Mouse (Mus musculus) stomach, postnatal 0 days (tissue): ENCODE results near the gene Hexim2. TPM values are rescaled to one million over a fixed set of nuclear protein-coding genes. Genes with fewer than 3 reads are reported as not detected.

Source experiments
- ATAC-seq: fragments of 200-750 bp; cut with Nextera tagmentation; 2 replicates; pipeline ENCODE4 v1.8.0; 2017; ENCODE audit not compliant: low FRiP score, low TSS enrichment
- DNase-seq: peaks from one replicate; pipeline ENCODE4 v3.0.0-alpha.2; 2016; ENCODE audit warnings: low spot score
- H3K27ac ChIP-seq: fragments of 300-500 bp; sonication (generic); replicated peaks from 2 replicates; pipeline ENCODE4 v1.5.1; 2014; ENCODE audit warnings: mild to moderate bottlenecking, control low read depth
- H3K27me3 ChIP-seq: fragments of 300-500 bp; sonication (generic); 2 replicates; pipeline ENCODE4 v1.6.1; 2014; ENCODE audit warnings: low read length; ENCODE audit not compliant: control insufficient read depth, insufficient read depth
- H3K36me3 ChIP-seq: fragments of 300-500 bp; sonication (generic); 2 replicates; pipeline ENCODE4 v1.6.1; 2014; ENCODE audit warnings: low read length, mixed read lengths; ENCODE audit not compliant: control insufficient read depth, insufficient read depth
- H3K4me1 ChIP-seq: fragments of 300-500 bp; sonication (generic); replicated peaks from 2 replicates; pipeline ENCODE4 v1.6.1; 2014; ENCODE audit warnings: antibody characterized with exemption; ENCODE audit not compliant: control insufficient read depth, insufficient read depth
- H3K4me2 ChIP-seq: fragments of 300-500 bp; sonication (generic); replicated peaks from 2 replicates; pipeline ENCODE4 v1.6.1; 2014; ENCODE audit warnings: low read depth, mild to moderate bottlenecking, control low read depth, moderate library complexity
- H3K4me3 ChIP-seq: fragments of 300-500 bp; sonication (generic); 2 replicates; pipeline ENCODE4 v1.5.1; 2014; ENCODE audit warnings: low read depth, low read length, control low read depth
- H3K9ac ChIP-seq: fragments of 300-500 bp; sonication (generic); 2 replicates; pipeline ENCODE4 v1.6.1; 2014; ENCODE audit warnings: mild to moderate bottlenecking, low read length, control low read depth, mixed read lengths
- H3K9me3 ChIP-seq: fragments of 300-500 bp; sonication (generic); 2 replicates; pipeline ENCODE4 v1.6.1; 2016; ENCODE audit warnings: low read length; ENCODE audit not compliant: control insufficient read depth
- CTCF ChIP-seq: IDR thresholded peaks from 2 replicates; pipeline ENCODE4 v1.5.1; 2016; ENCODE audit warnings: antibody characterized with exemption, low read depth, mild to moderate bottlenecking, moderate library complexity
- EP300 ChIP-seq: optimal IDR thresholded peaks from 2 replicates; pipeline ENCODE3; 2016; ENCODE audit warnings: antibody characterized with exemption
- WGBS: fragments of 180-500 bp; shearing (Covaris S2); extraction: QIAGEN DNeasy Blood & Tissue Kit; methylation state at CpG from one replicate; pipeline ENCODE4 v1.1.7; 2014; 5-methylcytosine and 5-hydroxymethylcytosine counted together
- polyA plus RNA-seq: library from polyadenylated mRNA; unstranded; fragments of >200 nt; fragmentation: Nextera tagmentation; extraction: Ambion mirVana; gene quantifications from 2 replicates; pipeline ENCODE4 v1.2.1, GENCODE M21; 2015

The Hexim2 gene
- polyA plus RNA-seq, 1 experiment from 2014 or later, result 3.7 TPM

- ATAC-seq (peak; percentile 40), DNase-seq (peak; percentile 69)
- Histone ChIP-seq H3K4me1 (peaks cover 5% of the 10 kb centered on the region), H3K9ac (peak overlapping the region; percentile 71), H3K9me3 (no peaks in the 10 kb centered on the region), H3K4me2 (peak overlapping the region; percentile 85), H3K27me3 (no peaks in the 10 kb centered on the region), H3K4me3 (peak overlapping the region; percentile 61), H3K36me3 (peaks cover 4% of the 10 kb centered on the region), H3K27ac (peak overlapping the region; percentile 37)
- TF ChIP-seq CTCF (no peak), EP300 (no peak)
- 2% methylated on average over 30 of the region's 30 CpGs for WGBS
Measured at GRCm38 (mm10) chr11:103101866-103102501, 30.2 kb upstream of the Hexim2 start.

- Histone ChIP-seq H3K4me2 (peak overlapping the region; percentile 86), H3K4me3 (peak overlapping the region; percentile 61), H3K4me1 (peaks cover 3% of the 10 kb centered on the region), H3K36me3 (peaks cover 4% of the 10 kb centered on the region), H3K27me3 (no peaks in the 10 kb centered on the region), H3K9me3 (no peaks in the 10 kb centered on the region), H3K27ac (peak overlapping the region; percentile 63), H3K9ac (peak overlapping the region; percentile 71)
- peak; percentile 71 for TF ChIP-seq EP300
- TF ChIP-seq CTCF, result peak; percentile 100
- ATAC-seq (peak; percentile 93), DNase-seq (peak; percentile 98)
- under 1% methylated on average over 35 of the region's 35 CpGs for WGBS
Measured at GRCm38 (mm10) chr11:103102725-103103349, 29.4 kb upstream of the Hexim2 start.

- H3K4me3 ChIP-seq, result peak overlapping the region; percentile 57
Measured at GRCm38 (mm10) chr11:103103621-103104020, 28.6 kb upstream of the Hexim2 start.

GRCm38 (mm10) chr11:103104469-103104868 is 27.8 kb upstream of the Hexim2 start:
- Histone ChIP-seq H3K27ac (no peak overlapping the region), H3K9ac (no peak overlapping the region), H3K9me3 (no peaks in the 10 kb centered on the region), H3K4me3 (no peak overlapping the region), H3K27me3 (no peaks in the 10 kb centered on the region), H3K4me2 (no peak overlapping the region), H3K36me3 (peaks cover 4% of the 10 kb centered on the region), H3K4me1 (peaks cover 3% of the 10 kb centered on the region)
- 54% methylated on average over 7 of the region's 7 CpGs for WGBS
- TF ChIP-seq CTCF, result no peak
- TF ChIP-seq EP300, result no peak
- DNase-seq, result peak; percentile 54
- ATAC-seq, result no peak

More at GRCm38 (mm10) chr11:103103621-103104020, 28.6 kb upstream of the Hexim2 start:
- Histone ChIP-seq H3K27ac (peak overlapping the region; percentile 63), H3K36me3 (peaks cover 4% of the 10 kb centered on the region), H3K9me3 (no peaks in the 10 kb centered on the region), H3K27me3 (no peaks in the 10 kb centered on the region), H3K4me1 (peaks cover 3% of the 10 kb centered on the region), H3K4me2 (peak overlapping the region; percentile 86), H3K9ac (peak overlapping the region; percentile 61)
- TF ChIP-seq EP300, result no peak
- TF ChIP-seq CTCF, result no peak
- DNase-seq (no peak), ATAC-seq (no peak)
- 53% methylated on average over 8 of the region's 8 CpGs for WGBS

GRCm38 (mm10) chr11:103105180-103105725 is 27.0 kb upstream of the Hexim2 start:
- H3K36me3 ChIP-seq, result peaks cover 4% of the 10 kb centered on the region
- peaks cover 3% of the 10 kb centered on the region for H3K4me1 ChIP-seq
- no peak overlapping the region for H3K27ac ChIP-seq
- no peaks in the 10 kb centered on the region for H3K9me3 ChIP-seq
- no peak overlapping the region for H3K9ac ChIP-seq
- no peak overlapping the region for H3K4me2 ChIP-seq
- ATAC-seq, result no peak
- DNase-seq, result no peak
- no peak overlapping the region for H3K4me3 ChIP-seq
- WGBS, result 56% methylated on average over 14 of the region's 14 CpGs
- no peaks in the 10 kb centered on the region for H3K27me3 ChIP-seq
- TF ChIP-seq CTCF, result no peak

GRCm38 (mm10) chr11:103105810-103106209 is 26.4 kb upstream of the Hexim2 start:
- Histone ChIP-seq H3K27ac (no peak overlapping the region), H3K4me2 (no peak overlapping the region), H3K9me3 (no peaks in the 10 kb centered on the region), H3K36me3 (peaks cover 4% of the 10 kb centered on the region), H3K9ac (no peak overlapping the region), H3K4me1 (peaks cover 3% of the 10 kb centered on the region), H3K27me3 (no peaks in the 10 kb centered on the region), H3K4me3 (no peak overlapping the region)
- ATAC-seq (no peak), DNase-seq (no peak)
- TF ChIP-seq CTCF (no peak), EP300 (no peak)
- WGBS, result 87% methylated on average over 6 of the region's 6 CpGs
